Mouse (Mus musculus) adrenal gland, postnatal 4 days (tissue): ENCODE data around the gene Tcaim. TPM values are rescaled to one million over a fixed set of nuclear protein-coding genes. Genes with fewer than 3 reads are reported as not detected.
"Not testable (repeated sequence)": the region's sequence is repeated elsewhere in the genome, so short reads cannot be mapped to it uniquely, and the experiment has no call there.

Experiments used
- DNase-seq, 2 experiments: peaks; one replicate each; pipeline ENCODE4 v3.0.0; 2021 to 2022; ENCODE audit warnings: low spot score in 2 of 2, mixed read lengths in 2 of 2
- total RNA-seq, 2 experiments: library from RNA; stranded (reverse); gene quantifications; 2 replicates each; pipeline ENCODE4 v1.2.3; 2021

Gene Tcaim
- total RNA-seq, 2 experiments from 2014 or later, result 18.6 to 18.8 TPM

DNA sequence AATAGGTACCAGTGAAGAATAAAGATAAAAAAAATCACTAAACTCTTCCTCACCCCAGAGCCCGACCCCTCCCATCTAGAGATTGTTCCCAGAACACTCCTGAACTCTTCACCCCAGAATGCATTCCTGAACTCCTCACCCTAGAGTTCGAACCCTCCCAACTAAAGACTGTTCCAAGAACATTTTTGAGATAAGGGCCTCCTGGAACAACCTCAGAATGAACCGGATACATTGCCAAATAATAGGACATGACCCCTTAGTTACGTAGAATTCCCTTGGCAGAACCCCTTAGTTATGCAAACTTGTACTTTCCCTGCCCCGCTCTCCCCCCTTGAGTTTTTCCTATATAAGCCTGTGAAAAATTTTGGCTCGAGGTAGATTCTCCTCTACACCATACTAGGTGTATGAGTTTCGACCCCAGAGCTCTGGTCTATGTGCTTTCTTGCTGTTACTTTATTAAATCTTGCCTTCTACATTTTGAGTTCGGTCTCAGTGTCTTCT, 42.5 kb downstream of the Tcaim start:
- DNase-seq, result not testable (repeated sequence)

DNA sequence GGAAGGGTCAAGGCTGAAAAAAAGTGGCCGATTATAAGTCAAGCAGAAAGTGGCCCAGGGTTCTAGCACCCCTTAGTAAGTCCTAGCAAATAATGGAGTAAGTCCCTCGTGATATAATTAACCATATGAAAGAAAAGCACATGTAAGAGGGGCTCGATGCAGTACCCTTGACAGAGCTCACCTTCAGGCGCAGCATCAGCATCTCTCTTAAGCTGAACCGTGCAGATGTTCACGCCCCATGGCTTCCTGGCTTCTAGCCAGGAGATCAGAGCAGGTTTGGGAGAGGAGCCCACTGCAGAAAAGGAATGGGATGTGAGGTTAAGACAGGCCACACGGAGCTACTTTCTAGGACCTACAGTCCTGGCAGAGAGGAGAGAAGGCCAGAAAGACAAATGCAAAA, 49.2 kb downstream of the Tcaim start:
- DNase-seq, result no peak

GRCm38 (mm10) chr9:122855141-122855540, 49.8 kb downstream of the Tcaim start:
- not testable (repeated sequence) for DNase-seq

DNA sequence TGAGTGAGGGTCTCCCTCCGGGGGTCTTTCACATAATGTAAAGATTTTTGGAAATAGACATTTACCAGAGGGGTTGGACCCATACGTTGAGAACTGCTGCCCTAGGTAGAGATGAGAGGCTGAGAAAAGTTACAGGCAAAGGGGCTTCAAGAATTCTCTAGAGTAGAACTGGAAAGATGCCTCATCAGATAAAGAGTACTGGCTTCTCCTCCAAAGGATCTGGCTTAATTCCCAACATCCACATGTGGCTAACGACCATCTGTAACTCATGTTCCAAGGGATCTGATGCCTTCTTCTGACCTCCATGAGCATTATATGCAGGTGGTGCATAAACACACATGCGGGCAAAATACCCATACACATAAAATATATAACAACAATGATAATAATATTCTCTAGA, 50.3 kb downstream of the Tcaim start:
- no peak for DNase-seq

GRCm38 (mm10) chr9:122856716-122857115, 51.4 kb downstream of the Tcaim start:
- no peak for DNase-seq

- no peak for DNase-seq
These were observed 55.4 kb downstream of the Tcaim start for GRCm38 (mm10) chr9:122860752-122861151.

DNA sequence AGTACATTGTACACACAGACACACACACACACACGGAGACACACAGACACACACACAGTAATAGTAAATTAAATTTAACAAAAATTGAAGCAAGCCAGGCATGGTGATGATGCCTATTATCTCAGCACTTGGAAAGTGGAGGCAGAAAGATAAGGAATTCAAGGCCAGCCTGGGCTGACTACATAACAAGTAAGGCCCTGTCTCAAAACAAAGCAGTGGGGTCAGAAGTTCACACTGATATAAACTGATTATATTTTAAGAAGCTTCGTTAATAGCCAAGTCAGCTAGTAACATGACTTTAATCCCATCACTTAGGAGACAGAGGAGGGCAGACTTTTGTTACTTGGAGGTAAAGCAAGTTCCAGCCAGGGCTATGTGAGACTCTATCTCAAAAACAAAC, 58.4 kb downstream of the Tcaim start:
- DNase-seq, result no peak

DNA sequence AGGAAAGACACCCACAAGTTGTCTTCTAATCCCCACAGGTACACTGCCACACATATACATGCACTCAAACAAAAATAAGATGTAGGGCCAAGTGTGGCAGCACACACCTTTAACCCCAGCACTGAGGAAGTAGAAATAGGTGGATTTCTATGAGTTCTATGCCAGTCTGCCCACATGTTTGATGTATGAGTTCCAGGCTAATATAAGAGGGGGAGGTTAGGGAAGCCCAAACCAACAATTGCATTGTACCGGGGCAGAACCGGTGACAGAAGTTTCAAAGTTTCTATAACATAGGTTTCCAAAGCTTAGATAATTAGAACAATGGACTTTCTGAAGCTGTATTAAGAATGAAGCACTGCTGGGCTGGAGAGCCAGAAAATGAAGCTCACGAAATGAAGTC, 59.5 kb downstream of the Tcaim start:
- no peak for DNase-seq

GRCm38 (mm10) chr9:122865697-122866166, 60.4 kb downstream of the Tcaim start, which contains the start of gene Zfp445:
Gene Zfp445, minus strand, starts transcription at chr9:122866006.
- peak; percentile 61 to 62 for DNase-seq

GRCm38 (mm10) chr9:122866192-122866591, 60.9 kb downstream of the Tcaim start:
- DNase-seq, result no peak

GRCm38 (mm10) chr9:122872595-122872994, 67.3 kb downstream of the Tcaim start:
- no peak for DNase-seq

DNA sequence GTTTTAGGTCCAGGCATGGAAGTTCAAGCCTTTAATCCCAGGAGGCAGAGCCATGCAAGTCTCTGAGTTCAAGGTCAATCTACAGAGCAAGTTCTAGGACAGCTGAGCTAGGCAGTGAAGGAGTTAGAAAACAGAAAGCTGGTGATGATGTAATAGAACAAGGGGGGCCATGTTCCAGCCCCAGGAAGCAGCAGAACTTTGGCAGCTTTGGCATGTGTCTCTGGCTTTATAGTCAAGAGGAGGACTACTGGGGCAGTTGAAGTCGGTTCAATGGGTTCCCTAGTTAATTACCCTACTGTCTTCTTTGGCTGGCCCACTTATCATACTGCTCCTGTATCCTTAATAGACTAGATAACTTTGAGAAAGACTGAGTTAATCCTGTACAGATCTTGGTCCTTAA, 69.3 kb downstream of the Tcaim start:
- no peak for DNase-seq

DNA sequence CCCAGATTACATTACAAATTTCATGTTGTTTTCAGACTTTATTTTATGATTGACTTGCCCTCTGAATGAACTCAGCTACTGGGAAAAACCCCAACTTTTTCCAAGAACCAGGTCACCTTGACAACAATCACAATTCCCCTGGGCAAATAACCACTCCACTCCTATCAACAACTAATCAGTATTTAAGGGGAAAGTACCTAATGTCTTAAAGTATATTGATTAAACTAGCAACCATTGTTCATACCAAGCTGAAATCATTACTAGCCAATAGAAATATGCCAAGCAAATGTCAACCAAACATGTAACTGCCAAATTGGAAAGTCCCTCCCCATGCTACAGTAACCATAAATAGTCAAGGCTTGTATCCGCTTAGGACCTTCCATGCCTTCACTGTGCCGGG, 69.8 kb downstream of the Tcaim start:
- DNase-seq, result no peak

DNA sequence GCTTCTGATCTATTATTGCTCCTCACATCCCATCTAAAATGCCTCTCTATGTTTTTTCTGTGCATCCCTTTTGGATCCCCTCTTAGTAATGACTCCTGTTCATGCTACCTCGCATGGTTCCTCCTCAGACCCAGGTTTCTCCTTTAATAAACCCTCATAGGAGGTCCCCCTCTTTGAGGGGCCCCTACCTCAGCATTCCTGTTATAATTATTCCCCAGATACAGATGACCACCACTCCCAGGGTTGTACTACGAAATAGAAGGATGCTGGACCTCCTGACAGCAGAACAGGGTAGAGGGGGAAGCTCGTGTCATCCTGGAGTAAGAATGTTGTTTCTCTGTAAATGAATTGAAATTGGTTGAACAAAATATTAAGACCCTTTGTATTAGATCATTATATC, 80.0 kb downstream of the Tcaim start, which contains the start of gene Zkscan7:
Gene Zkscan7, plus strand, starts transcription at position 301 of the 400 bp plus-strand sequence.
- no peak for DNase-seq

Other genes starting within 250 kb of the Tcaim start
- gene Topaz1, start 58.2 kb upstream of the Tcaim start, total RNA-seq, result under 1 TPM in 1 of 2 experiments, not detected in 1; 0.06 TPM
- under 1 TPM; 0.31 to 0.42 TPM for gene Gm35549, start 38.5 kb downstream of the Tcaim start, total RNA-seq
- gene Zfp445, start 60.5 kb downstream of the Tcaim start, total RNA-seq, result 100 to 1,000 TPM; 194 to 202 TPM
- gene Zkscan7, start 80.1 kb downstream of the Tcaim start, total RNA-seq, result 10 to 100 TPM; 16.7 to 18.7 TPM
- 10 to 100 TPM in 1 of 2 experiments, 1 to 10 TPM in 1; 10.0 to 13.4 TPM for gene Zfp105, start 117.5 kb downstream of the Tcaim start, total RNA-seq
- 10 to 100 TPM; 35.7 to 45.3 TPM for gene 1110059G10Rik, start 145.5 kb downstream of the Tcaim start, total RNA-seq
- gene Kif15, start 145.5 kb downstream of the Tcaim start, total RNA-seq, result 10 to 100 TPM; 21.2 to 26.0 TPM
- 10 to 100 TPM; 24.5 to 29.4 TPM for gene Tmem42, start 215.8 kb downstream of the Tcaim start, total RNA-seq
- gene Tgm4, start 229.2 kb downstream of the Tcaim start, total RNA-seq, result 1 to 10 TPM; 1.3 to 1.4 TPM